Mouse (Mus musculus) ovary, adult 18-20 months (tissue): ENCODE measurements at regions not wholly inside any gene's neighbourhood (a gene's known extent, or its start where the extent isn't known, plus 50 kb on each side); places are given as distances from the start of the nearest gene placed in this dataset.

Experiments
- DNase-seq: peaks from one replicate; pipeline ENCODE4 v3.0.0; 2022; ENCODE audit warnings: low spot score, mixed read lengths

DNA sequence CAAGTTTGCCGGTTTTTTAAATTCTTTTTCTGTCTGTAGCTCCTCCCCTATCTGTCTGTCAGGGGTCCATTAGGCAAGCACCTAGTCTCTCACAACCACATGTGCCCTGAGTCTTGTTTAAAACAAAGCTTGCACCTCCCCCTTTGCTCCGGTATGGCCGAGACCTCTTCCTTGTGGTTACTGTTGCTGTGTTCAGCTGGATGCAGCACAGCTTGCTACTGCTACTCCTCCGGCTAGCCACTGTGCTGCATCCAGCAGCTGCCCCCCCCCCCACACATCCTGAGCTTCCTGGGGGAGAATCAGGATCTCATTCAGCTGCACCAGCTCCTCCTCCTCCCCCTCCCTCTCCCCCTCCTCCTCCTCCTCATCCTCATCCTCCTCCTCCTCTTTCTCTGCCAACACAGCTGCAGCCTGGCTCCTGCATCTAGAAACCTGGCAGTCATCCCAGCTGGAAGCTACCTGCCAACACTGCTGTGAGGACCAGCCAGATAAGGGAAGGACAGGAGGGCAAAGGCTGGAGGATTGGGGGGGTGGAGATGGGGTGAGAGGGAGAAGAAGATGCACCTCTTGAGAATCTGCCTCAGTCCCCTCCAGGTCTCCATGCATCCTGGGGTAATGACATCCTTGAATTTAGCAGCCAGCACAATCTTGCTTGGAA, 114.8 kb upstream of the Tmem260 start:
- DNase-seq: peak; percentile 36

DNA sequence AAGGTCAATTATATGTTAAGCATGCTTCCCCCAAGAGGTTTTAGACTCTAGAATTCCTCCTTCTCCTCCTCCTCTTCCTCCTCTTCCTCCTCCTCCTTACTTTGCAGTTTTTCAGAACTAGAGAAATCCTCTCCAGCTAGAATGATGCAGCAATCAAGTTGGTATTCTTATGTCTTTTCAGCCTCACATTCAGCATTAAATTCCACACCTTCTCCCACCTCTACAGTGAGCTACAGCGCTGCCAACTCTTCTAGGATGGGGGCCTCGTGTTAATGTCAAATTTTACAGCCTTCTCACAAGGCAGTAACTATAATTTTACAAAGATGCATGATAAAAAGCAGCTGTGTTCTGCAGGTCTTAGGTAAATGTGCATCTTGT, 114.3 kb upstream of the Tmem260 start:
- no peak for DNase-seq

DNA sequence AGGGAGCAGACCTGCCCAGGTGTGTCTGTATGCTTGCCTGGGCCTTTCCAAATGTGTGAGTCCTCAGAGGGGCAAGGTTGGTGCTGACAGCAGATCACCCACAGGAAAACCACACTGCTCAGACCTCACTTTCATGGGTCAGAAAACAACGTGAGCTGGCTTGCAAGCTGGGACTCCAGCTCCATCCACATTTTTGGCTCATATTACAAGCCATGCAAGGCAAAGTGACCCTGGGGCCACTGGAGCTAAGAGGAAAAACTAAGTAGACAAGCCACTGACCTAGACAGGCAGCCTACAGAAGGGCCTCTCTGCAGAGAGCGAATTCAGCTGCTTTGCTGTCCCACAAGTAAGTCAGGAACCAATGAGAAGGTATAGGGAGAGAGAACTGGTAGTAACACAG, 113.7 kb upstream of the Tmem260 start:
- no peak for DNase-seq

DNA sequence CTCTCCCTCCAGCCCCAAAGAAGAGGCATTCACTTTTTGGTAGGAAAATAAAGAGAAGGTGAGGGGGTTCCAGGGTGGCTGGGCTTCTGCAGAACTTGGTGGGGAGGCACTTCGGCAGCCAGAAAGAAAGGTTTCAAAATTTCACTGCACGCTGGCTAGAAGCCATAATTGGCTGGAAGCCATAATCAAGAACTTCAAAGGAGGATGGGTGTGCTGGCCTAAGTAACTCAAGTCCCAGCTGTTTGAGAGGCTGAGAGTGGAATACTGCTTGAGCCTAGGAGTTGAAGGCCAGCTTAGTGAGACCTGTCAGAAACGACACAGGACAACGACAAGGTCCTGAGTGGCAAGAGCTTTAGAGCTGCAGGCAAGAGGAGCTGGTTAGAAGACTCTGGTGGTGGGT, 113.3 kb upstream of the Tmem260 start:
- peak; percentile 15 for DNase-seq

DNA sequence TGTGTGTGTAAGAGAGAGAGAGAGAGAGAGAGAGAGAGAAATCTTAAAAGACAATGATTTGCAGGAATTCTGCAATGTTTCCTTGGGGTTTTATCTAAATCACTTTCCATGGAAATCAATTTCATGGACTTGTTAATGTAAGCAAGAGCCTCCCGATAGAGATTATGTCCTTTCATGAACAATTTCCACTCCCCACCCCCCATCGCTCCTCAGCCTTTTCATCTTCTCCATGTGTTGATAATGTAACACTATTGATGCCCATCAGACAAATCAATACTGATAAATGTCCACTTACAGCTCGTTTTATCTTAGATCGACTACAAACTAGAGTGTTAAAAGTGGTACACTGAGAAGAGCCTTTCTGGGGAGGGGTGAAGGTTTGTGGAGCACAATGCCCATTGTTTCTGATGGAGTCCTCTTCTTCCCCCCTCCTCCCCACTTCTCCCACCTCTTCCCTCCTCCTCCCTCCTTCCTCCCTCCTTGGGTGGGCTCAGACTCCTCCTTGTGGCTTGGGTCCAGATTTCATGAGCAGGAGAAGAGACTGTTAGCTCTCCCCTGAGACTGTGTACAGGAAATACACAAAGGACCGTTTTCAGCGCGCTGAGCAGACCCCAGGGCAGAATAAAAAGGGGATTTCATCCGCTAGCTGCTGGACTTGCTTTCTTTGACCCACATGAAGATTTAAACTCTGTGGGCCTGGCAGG, 111.7 kb upstream of the Tmem260 start:
- no peak for DNase-seq

DNA sequence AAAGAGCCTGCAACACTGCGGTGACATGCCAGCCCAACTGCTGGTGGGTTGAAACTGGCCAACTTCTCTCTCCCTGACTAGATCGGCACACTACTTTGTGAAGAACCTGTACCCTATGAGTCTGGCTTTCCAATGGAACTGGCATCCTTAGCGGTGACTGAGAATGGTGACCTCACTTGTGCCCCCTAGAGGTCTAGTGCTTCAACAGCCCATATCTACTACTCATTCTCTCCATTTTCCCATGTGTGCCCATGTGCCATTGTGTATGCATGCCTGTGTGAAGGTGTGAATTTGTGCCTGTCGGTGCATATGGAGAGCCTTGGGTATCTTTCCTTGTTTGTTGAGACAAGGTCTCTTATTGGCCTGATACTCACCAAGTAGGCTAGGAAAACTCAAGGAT, 106.5 kb upstream of the Tmem260 start:
- DNase-seq: no peak

DNA sequence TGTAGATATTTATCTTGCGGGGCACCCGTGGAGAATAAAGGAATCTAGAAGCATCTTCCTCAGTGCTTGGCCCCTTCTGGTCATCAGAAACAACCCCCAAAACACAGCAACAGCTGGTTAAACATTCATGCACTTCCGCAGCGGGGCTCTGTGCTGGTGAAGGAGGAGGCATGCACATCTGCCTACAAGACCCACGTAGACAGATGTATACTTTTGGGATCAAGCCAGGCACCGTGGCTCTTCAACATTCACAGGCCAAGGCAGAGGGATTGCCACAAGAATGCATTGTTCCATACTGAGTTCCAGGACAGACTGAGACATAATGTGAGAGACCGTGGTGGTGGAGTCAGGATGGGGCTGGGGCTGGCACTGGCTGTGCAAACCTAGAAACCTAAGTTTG, 103.0 kb upstream of the Tmem260 start:
- DNase-seq: no peak

DNA sequence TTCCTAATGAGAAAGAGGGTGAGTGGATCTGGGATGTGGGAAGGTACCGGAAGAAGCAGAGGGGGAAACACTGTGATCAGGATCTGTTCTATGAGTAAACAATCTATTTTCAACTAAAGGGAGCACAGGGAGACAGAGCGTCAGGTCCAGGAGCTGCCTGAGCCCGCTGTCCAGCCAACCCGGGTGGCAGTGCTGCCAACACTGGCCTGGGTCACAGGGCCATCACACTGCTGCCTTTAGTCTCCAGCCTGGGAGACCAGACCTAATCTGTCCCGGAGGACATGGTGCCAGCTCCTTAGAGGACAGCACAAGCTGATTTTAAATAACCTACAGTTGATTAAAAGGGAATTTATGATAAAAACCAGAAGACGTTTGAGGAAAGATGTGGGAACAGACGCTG, 100.0 kb upstream of the Tmem260 start:
- DNase-seq: no peak

DNA sequence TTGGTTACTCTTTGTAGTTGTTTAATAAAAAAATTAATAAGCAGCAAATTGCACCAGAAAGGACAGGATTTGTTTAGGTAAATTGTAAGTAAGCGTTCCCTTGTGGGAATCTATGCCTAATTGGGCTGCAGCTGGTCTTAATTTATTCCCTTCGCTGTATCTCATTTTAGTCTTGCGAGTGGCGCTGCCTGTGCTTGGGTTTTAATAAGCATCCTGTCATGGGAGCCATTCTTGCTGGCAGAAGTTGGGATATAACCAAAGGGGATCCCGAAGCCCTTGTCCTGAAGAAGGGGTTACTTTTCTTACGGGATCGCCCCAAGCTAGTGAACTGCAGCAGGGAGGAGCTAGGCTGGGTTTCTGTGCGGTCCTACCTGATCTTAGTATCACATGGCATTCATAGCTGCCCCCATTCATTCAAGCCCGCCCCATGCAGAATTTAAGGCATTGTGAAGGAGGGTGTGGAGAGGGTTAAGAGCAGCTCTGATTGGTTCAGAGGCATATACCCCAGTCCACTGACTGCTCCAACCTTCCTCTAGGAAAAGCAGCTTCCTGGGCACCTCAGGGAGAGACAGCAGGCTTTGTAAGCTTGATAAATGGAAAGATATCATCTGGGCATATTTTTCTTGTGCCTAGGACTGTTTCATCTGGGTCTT, 96.4 kb upstream of the Tmem260 start:
- DNase-seq: no peak

DNA sequence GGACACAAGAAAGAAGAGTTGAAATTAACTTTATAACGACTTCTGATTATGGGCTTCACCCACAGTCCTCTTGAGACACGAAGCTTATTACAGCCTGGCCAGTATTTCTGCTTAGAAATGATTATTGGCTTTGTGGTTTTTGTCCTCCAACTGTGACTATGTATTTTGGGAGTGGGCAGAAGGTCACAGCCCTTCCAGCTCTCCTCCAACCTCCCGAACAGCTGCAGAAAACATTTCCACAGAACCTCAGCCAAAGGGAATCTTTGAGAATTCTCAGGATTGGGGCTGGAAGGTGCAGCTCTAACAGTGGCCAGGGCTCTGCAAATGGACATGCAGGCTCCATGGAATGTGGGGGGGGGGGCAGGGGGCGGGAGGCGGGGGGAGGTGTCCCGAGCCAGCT, 94.3 kb upstream of the Tmem260 start:
- DNase-seq: no peak

DNA sequence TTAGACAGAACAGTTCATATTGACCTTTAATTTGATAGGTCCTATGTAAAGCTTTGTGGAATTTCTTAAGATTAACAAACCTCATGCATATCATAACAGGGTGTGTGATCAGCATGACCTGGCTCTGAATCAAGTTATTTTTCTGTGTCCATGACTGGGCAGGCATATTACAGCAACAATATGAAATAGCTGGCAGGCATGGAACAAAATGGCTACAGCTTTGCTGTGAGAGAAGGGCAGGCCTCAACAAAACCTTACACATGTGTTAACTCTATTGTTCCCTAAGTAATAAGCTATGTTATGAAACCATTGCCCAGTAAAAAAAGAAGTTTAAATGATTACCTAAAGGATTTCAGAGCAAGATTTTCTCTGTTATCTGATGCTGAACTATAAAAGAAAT, 93.1 kb upstream of the Tmem260 start:
- no peak for DNase-seq

DNA sequence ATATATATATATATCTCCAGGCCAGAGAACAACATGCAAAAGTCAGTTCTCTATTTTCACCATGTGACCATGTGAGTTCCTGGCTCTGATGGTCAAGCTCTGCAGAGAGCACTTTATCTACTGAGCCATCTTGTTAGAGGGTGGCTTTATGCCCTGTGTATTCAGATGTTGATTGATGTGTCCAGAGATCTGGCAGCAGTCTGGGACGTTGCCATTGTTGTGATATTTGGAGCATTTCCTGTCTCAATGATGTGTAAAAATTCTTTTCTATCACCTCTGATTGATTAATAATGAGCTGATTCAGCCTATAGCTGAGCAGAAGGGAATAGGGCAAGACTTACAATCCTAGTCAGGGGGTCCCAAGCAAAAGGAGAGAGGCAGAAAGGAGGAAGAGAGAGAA, 91.7 kb upstream of the Tmem260 start:
- no peak for DNase-seq

DNA sequence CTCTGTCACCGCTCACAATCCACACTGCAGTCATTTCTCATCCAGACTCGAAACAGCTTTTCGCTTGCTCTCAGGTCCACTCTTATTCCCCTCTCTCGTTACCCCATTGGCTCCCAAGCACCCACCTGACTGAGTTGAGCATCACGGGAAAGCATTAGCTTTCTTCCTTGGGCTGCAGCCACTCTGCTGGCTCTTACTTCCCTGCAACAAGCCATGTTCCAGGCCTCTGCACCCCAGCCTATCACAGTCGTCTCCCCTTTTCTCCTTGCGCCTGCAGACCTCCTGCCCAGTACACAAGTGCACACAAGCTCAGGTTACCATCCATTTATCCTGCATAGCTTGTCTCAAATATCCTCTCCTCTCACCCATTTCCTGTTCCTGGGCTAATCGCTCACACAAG, 88.5 kb upstream of the Tmem260 start:
- no peak for DNase-seq

DNA sequence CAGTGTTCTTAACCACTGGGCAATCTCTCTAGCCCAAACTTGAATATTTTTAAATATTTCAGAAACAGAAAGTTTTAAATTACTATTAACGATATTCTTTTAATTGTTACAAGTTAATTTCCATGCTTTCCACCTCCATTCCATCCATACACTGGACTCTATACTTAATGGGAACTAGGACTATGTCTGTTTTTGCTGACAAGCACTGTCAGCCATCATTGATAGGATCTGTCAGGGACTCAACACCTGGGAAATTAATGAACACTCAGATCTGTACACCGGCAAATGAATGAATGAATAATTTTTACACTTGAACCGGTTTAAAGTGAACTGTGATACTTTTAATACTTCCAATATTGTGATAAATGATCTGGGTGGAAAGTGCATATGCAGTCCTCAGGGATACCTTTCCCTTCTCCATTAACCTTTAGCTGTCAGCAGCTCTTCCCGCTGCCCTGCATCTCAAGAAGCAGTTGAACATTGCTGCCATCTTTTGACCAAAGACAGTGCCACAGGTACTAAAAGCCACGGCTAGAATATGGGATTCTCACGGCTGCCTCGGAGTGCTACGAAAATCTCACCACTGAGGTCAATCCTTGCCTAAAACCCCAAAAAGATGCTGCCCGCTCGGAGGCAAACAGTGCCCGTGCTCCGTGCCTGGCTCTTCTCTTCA, 87.3 kb upstream of the Tmem260 start:
- DNase-seq: no peak

DNA sequence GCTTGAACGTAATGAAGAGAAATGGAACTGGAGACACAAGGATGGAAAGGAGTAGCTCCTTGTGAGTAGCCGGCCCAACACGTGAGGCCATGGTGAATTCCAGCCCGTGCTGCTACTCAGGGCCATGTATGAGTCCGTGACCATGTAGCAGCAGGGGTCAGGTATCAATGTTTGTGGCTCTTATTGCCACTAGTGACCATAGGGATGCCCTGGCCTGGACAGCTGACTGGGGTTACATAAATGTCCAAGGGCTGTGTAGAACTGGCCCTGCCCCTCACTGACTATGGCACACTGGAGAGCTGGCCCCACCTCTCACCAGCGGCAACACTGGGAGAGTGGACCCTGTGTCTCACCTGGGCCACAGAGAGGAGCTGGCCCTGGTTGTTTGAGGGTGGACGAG, 84.1 kb upstream of the Tmem260 start:
- no peak for DNase-seq

DNA sequence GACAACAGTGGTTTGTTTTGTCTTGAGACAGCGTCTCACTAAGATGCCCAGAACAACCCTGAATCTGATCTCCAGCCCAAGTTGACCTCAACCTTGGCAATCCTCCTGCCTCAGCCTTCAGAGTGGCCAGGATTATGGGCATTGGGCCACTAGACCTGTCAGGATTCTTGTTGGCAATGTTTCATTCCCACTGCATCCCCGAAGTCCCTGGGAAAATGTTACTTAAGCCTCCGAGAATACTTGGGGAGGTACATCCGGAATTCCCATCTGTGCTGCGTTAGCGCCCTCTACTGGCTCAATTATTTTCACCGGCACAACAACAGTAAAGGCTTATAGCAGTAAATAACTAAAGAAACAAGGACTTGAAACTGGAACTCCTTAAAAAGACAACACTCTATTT, 78.9 kb upstream of the Tmem260 start:
- peak; percentile 23 for DNase-seq

DNA sequence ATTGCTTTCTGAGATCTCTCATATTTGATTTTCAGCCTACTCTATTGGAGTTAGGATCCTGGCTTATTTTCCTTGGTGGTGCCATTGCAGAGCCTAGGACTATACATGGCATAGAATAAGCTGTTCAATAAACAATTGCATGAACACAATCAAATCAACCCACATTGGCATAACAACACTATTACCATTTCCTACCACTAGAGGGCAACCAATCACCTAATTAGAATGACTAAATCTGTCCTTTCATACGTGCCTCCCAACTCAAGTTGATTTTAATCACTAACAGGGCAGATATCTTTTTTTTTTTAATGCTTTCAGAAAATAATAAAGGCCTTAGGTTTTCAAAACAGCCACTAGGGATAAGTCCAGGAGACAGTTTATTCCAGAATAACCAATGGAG, 75.6 kb upstream of the Tmem260 start:
- DNase-seq: no peak

DNA sequence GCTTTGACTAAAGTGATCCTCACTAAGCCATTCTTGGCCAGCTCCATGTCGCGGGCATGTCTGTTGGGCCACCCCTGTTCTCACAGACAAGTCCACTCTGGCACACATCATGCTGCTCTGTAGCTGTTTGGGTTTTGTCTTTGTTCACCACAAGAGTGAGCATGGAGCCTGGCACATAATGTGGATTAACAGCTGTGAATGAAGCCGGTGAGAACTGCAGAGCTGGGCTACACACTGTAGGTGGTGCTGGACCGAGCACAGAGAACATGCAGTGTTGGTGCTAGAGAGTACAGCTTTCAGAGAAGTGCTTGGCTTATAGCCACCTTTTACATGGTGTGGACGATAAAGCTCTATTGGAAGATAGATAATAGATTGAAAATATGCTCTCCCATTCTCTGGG, 74.2 kb upstream of the Tmem260 start:
- no peak for DNase-seq

DNA sequence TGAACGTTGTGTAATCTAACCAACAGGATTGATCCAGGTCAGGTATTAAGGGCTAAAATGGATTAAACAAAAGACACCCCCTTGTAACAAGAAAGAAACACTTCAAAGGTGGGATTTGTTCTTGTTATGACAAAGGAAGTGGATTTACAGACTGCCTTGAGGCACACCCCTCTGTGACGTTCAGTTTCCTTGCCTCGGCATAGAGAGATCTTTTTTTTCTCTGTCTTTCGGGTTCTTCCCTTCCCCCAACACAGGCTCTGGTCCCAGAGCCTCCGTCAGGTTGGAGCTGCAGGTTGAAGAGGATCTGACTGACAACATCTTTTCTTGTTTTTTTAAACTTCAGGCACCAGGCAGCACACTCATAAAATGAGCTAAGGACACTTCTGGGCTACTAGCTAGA, 69.8 kb upstream of the Tmem260 start:
- no peak for DNase-seq
